Mouse (Mus musculus): ENCODE results near the gene Dsn1. TPM values are rescaled to one million over a fixed set of nuclear protein-coding genes. Genes with fewer than 3 reads are reported as not detected.

Dsn1 gene
- 44.2 and 46.6 TPM in 2 replicates for polyA plus RNA-seq (2014; fragmentation: Nextera tagmentation; extraction: Ambion mirVana)

- Histone ChIP-seq H3K27me3 (ENCODE audit: insufficient read depth, low read length) (no peaks in the 10 kb centered on the region), H3K4me2 (peak within 1 kb of the TSS; percentile 71), H3K4me3 (ENCODE audit: low read depth, low read length) (peak within 1 kb of the TSS; percentile 86), H3K27ac (ENCODE audit: low read depth) (peak within 1 kb of the TSS; percentile 83), H3K36me3 (ENCODE audit: insufficient read depth) (peaks cover 31% of the 10 kb centered on the region), H3K9ac (peak within 1 kb of the TSS; percentile 80), H3K4me1 (ENCODE audit: insufficient read depth) (peaks cover 10% of the 10 kb centered on the region; the same call in 1 of the 2 replicates), H3K9me3 (ENCODE audit: low read depth, low read length) (no peaks in the 10 kb centered on the region)
- ATAC-seq (ENCODE audit: insufficient read depth) = peak; percentile 86
- DNase-seq = peak; percentile 94
- no peak for TF ChIP-seq CTCF (IDR thresholded peaks at IDR 0.05; ENCODE audit: low read depth)
- under 1% methylated on average over 56 of the region's 56 CpGs for WGBS
These were observed at the start of gene Dsn1 for GRCm38 (mm10) chr2:157006511-157007233. TSS of gene Dsn1 (minus strand) at chr2:157007154.

- Histone ChIP-seq H3K36me3 (ENCODE audit: insufficient read depth) (peaks cover 74% of the 10 kb centered on the region), H3K9ac (no peak overlapping the region), H3K4me3 (ENCODE audit: low read depth, low read length) (no peak overlapping the region), H3K27me3 (ENCODE audit: insufficient read depth, low read length) (no peaks in the 10 kb centered on the region), H3K4me1 (ENCODE audit: insufficient read depth) (peaks cover 17% of the 10 kb centered on the region; the same call in 1 of the 2 replicates), H3K4me2 (no peak overlapping the region), H3K9me3 (ENCODE audit: low read depth, low read length) (no peaks in the 10 kb centered on the region), H3K27ac (ENCODE audit: low read depth) (peak overlapping the region; percentile 88)
- 84% methylated on average over 6 of the region's 6 CpGs for WGBS
- no peak for TF ChIP-seq CTCF (IDR thresholded peaks at IDR 0.05; ENCODE audit: low read depth)
- ATAC-seq (ENCODE audit: insufficient read depth) = no peak
- no peak for DNase-seq
These were observed 48.8 kb upstream of the Dsn1 start for GRCm38 (mm10) chr2:157055721-157056120.

DNA sequence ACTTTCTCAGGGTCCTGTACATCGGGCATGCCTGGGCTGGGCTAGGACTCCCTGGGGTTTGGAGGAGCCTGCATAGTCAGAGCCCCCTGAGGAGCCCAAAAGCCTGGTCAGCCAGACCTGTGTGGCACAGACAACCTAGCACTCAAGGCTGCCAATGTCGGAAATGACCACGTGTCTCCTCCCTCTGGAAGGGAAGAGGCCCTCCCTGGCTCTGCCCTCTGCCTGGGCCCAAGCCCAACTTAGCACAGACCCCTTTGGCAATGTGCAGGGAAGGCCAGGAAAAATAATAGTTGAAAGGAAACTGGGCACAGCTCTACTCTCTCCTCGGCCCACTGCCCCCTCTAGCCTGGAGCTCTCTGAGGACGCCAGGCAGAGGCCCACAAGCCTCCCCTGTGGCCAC, 47.9 kb upstream of the Dsn1 start:
- ATAC-seq (ENCODE audit: insufficient read depth) (peak; percentile 15), DNase-seq (peak; percentile 50)
- Histone ChIP-seq H3K9ac (peak overlapping the region; percentile 29), H3K9me3 (ENCODE audit: low read depth, low read length) (no peaks in the 10 kb centered on the region), H3K4me3 (ENCODE audit: low read depth, low read length) (no peak overlapping the region), H3K27me3 (ENCODE audit: insufficient read depth, low read length) (no peaks in the 10 kb centered on the region), H3K27ac (ENCODE audit: low read depth) (peak overlapping the region; percentile 88), H3K4me2 (no peak overlapping the region), H3K4me1 (ENCODE audit: insufficient read depth) (peaks cover 17% of the 10 kb centered on the region; the same call in 1 of the 2 replicates), H3K36me3 (ENCODE audit: insufficient read depth) (peaks cover 70% of the 10 kb centered on the region)
- TF ChIP-seq CTCF (IDR thresholded peaks at IDR 0.05; ENCODE audit: low read depth) = no peak
- 55% methylated on average over 5 of the region's 5 CpGs for WGBS

DNA sequence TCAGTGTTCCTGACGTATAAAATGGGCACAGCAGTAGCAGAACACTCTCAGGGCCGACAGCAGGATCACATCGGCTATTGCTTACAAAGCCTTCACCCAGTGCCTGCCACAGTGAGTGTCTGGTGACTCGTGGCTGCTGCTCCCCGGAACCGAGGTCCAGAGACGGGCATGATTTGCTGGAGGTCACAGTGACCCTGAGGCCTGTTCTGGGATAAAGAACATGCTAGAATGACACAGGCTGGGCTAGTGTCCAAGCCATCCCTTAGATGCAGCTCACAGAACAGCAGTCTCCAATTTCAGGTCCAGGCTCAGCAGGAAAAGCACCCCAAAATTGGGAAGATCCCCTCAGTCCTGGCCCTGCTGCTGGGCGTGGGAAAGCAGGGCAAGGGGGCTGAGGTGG, 47.3 kb upstream of the Dsn1 start:
- Histone ChIP-seq H3K4me2 (no peak overlapping the region), H3K4me3 (ENCODE audit: low read depth, low read length) (no peak overlapping the region), H3K36me3 (ENCODE audit: insufficient read depth) (peaks cover 70% of the 10 kb centered on the region), H3K27ac (ENCODE audit: low read depth) (peak overlapping the region; percentile 88), H3K27me3 (ENCODE audit: insufficient read depth, low read length) (no peaks in the 10 kb centered on the region), H3K4me1 (ENCODE audit: insufficient read depth) (peaks cover 16% of the 10 kb centered on the region; the same call in 1 of the 2 replicates), H3K9me3 (ENCODE audit: low read depth, low read length) (no peaks in the 10 kb centered on the region), H3K9ac (no peak overlapping the region)
- TF ChIP-seq CTCF (IDR thresholded peaks at IDR 0.05; ENCODE audit: low read depth) = no peak
- ATAC-seq (ENCODE audit: insufficient read depth) (peak; percentile 62), DNase-seq (peak; percentile 89)
- WGBS = 68% methylated on average over 8 of the region's 8 CpGs

- WGBS = 73% methylated on average over 4 of the region's 4 CpGs
- no peak for ATAC-seq (ENCODE audit: insufficient read depth)
- TF ChIP-seq CTCF (IDR thresholded peaks at IDR 0.05; ENCODE audit: low read depth) = peak; percentile 43
- Histone ChIP-seq H3K4me3 (ENCODE audit: low read depth, low read length) (no peak overlapping the region), H3K9me3 (ENCODE audit: low read depth, low read length) (no peaks in the 10 kb centered on the region), H3K27ac (ENCODE audit: low read depth) (peak overlapping the region; percentile 88; the same call in 1 of the 2 replicates), H3K27me3 (ENCODE audit: insufficient read depth, low read length) (no peaks in the 10 kb centered on the region), H3K4me2 (no peak overlapping the region), H3K36me3 (ENCODE audit: insufficient read depth) (peaks cover 69% of the 10 kb centered on the region), H3K9ac (no peak overlapping the region), H3K4me1 (ENCODE audit: insufficient read depth) (peaks cover 11% of the 10 kb centered on the region; the same call in 1 of the 2 replicates)
- peak; percentile 43 for DNase-seq
These were observed 46.8 kb upstream of the Dsn1 start for GRCm38 (mm10) chr2:157053787-157054186.

DNA sequence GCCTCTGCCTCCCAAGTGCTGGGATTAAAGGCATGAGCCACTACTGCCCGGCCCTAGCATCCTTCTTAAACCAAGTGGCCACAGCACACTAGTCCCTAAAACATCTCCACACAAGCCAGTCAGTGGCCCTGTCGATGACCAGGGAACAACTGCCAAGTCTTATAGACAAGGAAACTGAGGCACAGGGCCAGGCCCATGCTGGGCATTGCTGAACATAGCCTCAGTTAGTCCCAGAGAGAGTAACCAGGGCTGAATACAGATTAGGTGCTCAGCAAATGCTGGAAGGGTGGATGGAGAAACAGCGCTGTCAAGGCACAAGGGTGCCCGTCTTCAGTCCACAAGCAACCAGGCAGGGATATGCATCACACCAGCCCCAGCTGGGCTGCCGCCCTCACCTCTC, 46.2 kb upstream of the Dsn1 start:
- no peak for TF ChIP-seq CTCF (IDR thresholded peaks at IDR 0.05; ENCODE audit: low read depth)
- H3K27me3 ChIP-seq (ENCODE audit: insufficient read depth, low read length) = no peaks in the 10 kb centered on the region
- H3K9me3 ChIP-seq (ENCODE audit: low read depth, low read length) = no peaks in the 10 kb centered on the region
- H3K9ac ChIP-seq = no peak overlapping the region
- ATAC-seq (ENCODE audit: insufficient read depth) = no peak
- peaks cover 7% of the 10 kb centered on the region; the same call in 1 of the 2 replicates for H3K4me1 ChIP-seq (ENCODE audit: insufficient read depth)
- H3K36me3 ChIP-seq (ENCODE audit: insufficient read depth) = peaks cover 69% of the 10 kb centered on the region
- no peak for DNase-seq
- no peak overlapping the region for H3K4me3 ChIP-seq (ENCODE audit: low read depth, low read length)
- H3K27ac ChIP-seq (ENCODE audit: low read depth) = no peak overlapping the region
- H3K4me2 ChIP-seq = no peak overlapping the region
- 91% methylated on average over 5 of the region's 5 CpGs for WGBS

GRCm38 (mm10) chr2:157052448-157052847, 45.5 kb upstream of the Dsn1 start:
- Histone ChIP-seq H3K27me3 (ENCODE audit: insufficient read depth, low read length) (no peaks in the 10 kb centered on the region), H3K9ac (no peak overlapping the region), H3K4me1 (ENCODE audit: insufficient read depth) (peaks cover 7% of the 10 kb centered on the region; the same call in 1 of the 2 replicates), H3K36me3 (ENCODE audit: insufficient read depth) (peaks cover 63% of the 10 kb centered on the region), H3K9me3 (ENCODE audit: low read depth, low read length) (no peaks in the 10 kb centered on the region), H3K4me3 (ENCODE audit: low read depth, low read length) (no peak overlapping the region), H3K4me2 (no peak overlapping the region), H3K27ac (ENCODE audit: low read depth) (no peak overlapping the region)
- 75% methylated on average over 8 of the region's 8 CpGs for WGBS
- TF ChIP-seq CTCF (IDR thresholded peaks at IDR 0.05; ENCODE audit: low read depth) = no peak
- DNase-seq = no peak
- no peak for ATAC-seq (ENCODE audit: insufficient read depth)

All from lung, embryonic 14.5 days (tissue).